Mouse (Mus musculus) heart, embryonic 13.5 days (tissue): ENCODE results near the gene Cldn19. TPM values are rescaled to one million over a fixed set of nuclear protein-coding genes. Genes with fewer than 3 reads are reported as not detected.

ENCODE experiments used
- ATAC-seq: fragments of 200-750 bp; cut with Nextera tagmentation; 2 replicates; pipeline ENCODE4 v1.8.0; 2017; ENCODE audit warnings: moderate TSS enrichment; ENCODE audit not compliant: insufficient number of reproducible peaks, low FRiP score, low TSS enrichment; ENCODE audit errors: extremely low read depth
- H3K27ac ChIP-seq: fragments of 300-500 bp; sonication (generic); replicated peaks from 2 replicates; pipeline ENCODE4 v1.5.1; 2015; ENCODE audit warnings: moderate library complexity, mild to moderate bottlenecking, inconsistent platforms
- H3K27me3 ChIP-seq: fragments of 300-500 bp; sonication (generic); replicated peaks from 2 replicates; pipeline ENCODE4 v1.6.1; 2015; ENCODE audit warnings: mild to moderate bottlenecking, inconsistent platforms
- H3K36me3 ChIP-seq: fragments of 300-500 bp; sonication (generic); 2 replicates; pipeline ENCODE4 v1.6.1; 2015; ENCODE audit warnings: mild to moderate bottlenecking, inconsistent platforms
- H3K4me1 ChIP-seq: fragments of 300-500 bp; sonication (generic); 2 replicates; pipeline ENCODE4 v1.6.1; 2015; ENCODE audit warnings: inconsistent platforms
- H3K4me2 ChIP-seq: fragments of 300-500 bp; sonication (generic); 2 replicates; pipeline ENCODE4 v1.6.1; 2015; ENCODE audit warnings: inconsistent platforms, mild to moderate bottlenecking, moderate library complexity
- H3K4me3 ChIP-seq: fragments of 300-500 bp; sonication (generic); 2 replicates; pipeline ENCODE4 v1.5.1; 2015; ENCODE audit warnings: moderate library complexity, mild to moderate bottlenecking, inconsistent platforms
- H3K9ac ChIP-seq: fragments of 300-500 bp; sonication (generic); 2 replicates; pipeline ENCODE4 v1.6.1; 2015; ENCODE audit warnings: inconsistent platforms, mild to moderate bottlenecking, moderate library complexity
- H3K9me3 ChIP-seq: fragments of 300-500 bp; sonication (generic); 2 replicates; pipeline ENCODE4 v1.6.1; 2016; ENCODE audit warnings: inconsistent platforms
- WGBS: fragments of 180-500 bp; shearing (Covaris S2); methylation state at CpG from one replicate; pipeline ENCODE4 v1.1.7; 2015; ENCODE audit warnings: mixed read lengths; 5-methylcytosine and 5-hydroxymethylcytosine counted together
- polyA plus RNA-seq: library from polyadenylated mRNA; unstranded; fragments of >200 nt; fragmentation: Nextera tagmentation; extraction: Ambion mirVana; gene quantifications from 2 replicates; pipeline ENCODE4 v1.2.1, GENCODE M21; 2015

Cldn19 gene
- polyA plus RNA-seq, 1 experiment from 2014 or later = not detected

DNA sequence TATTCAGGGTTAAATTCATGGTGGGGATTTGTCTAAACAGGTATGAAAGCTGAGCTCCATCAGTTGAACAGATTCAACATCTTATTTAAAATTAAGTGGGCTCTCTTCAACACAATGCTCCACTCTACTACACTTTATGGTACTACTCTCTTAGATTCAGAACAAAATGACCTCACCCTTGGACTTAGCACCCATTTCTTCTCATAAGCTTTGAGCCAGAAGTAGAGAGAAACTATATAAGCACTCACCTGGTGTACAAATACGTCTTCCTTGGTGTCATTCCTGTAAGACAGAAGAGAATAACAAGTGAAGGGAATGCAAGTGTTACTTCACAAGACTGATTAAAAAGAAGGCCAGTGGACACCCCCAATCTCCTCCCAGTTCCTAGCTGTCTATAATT lies 29.6 kb downstream of the Cldn19 start:
- Histone ChIP-seq H3K27me3 (no peaks in the 10 kb centered on the region), H3K36me3 (peaks cover 78% of the 10 kb centered on the region), H3K9ac (no peak overlapping the region), H3K27ac (no peak overlapping the region), H3K4me2 (no peak overlapping the region), H3K9me3 (no peaks in the 10 kb centered on the region), H3K4me1 (peaks cover 34% of the 10 kb centered on the region), H3K4me3 (no peak overlapping the region)
- ATAC-seq = no peak
- 83% methylated on average over 1 of the region's 1 CpGs for WGBS

DNA sequence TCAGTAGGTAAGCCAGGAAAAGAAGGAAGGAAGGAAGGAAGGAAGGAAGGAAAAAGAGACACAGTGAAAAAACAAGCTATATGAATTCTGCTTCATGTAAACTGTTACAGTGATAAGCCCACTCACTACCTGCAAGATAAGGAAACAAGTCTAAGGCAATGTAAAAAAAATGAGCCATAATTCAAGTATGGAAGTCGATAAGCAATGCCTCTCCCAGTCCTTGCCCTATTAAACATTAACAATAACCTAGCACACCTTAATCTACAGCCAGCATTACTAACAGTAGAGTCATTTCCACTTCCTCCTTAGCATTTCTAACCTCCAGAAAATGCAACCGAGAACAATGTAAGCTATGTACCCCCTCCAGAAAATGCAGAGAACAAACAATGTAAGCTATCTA lies 30.1 kb downstream of the Cldn19 start:
- H3K36me3 ChIP-seq = peaks cover 76% of the 10 kb centered on the region
- no peak for ATAC-seq
- H3K4me2 ChIP-seq = no peak overlapping the region
- no peak overlapping the region for H3K27ac ChIP-seq
- 67% methylated on average over 2 of the region's 2 CpGs for WGBS
- no peaks in the 10 kb centered on the region for H3K27me3 ChIP-seq
- H3K9ac ChIP-seq = no peak overlapping the region
- H3K4me1 ChIP-seq = peaks cover 38% of the 10 kb centered on the region
- no peaks in the 10 kb centered on the region for H3K9me3 ChIP-seq
- no peak overlapping the region for H3K4me3 ChIP-seq

DNA sequence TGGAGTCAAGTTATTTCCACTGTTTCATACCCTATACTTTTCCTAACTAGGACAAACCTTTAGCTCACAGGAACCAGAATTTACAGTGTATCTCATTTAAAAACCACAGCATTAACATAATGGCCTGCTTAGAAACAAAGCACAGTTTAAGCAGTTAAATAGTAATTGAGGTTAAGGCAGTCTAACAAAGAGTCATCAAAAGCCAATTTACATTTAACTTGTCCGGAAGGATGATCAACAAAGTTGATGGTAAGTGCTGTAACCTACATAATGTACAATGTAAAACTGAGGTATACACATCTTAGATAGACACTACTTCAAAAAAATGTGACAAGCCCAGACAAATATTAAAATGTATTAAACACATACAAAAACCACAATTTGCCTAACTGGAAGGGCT lies 36.7 kb downstream of the Cldn19 start:
- ATAC-seq = no peak
- no peak overlapping the region for H3K27ac ChIP-seq
- peaks cover 31% of the 10 kb centered on the region for H3K36me3 ChIP-seq
- peak overlapping the region; percentile 98 for H3K9ac ChIP-seq
- H3K4me3 ChIP-seq = peak overlapping the region; percentile 96
- H3K27me3 ChIP-seq = no peaks in the 10 kb centered on the region
- 82% methylated on average over 1 of the region's 1 CpGs for WGBS
- peak overlapping the region; percentile 91 for H3K4me2 ChIP-seq
- H3K4me1 ChIP-seq = peaks cover 56% of the 10 kb centered on the region
- no peaks in the 10 kb centered on the region for H3K9me3 ChIP-seq

- H3K4me2 ChIP-seq = peak overlapping the region; percentile 91
- no peaks in the 10 kb centered on the region for H3K27me3 ChIP-seq
- peaks cover 28% of the 10 kb centered on the region for H3K36me3 ChIP-seq
- WGBS = under 1% methylated on average over 24 of the region's 24 CpGs
- peak overlapping the region; percentile 96 for H3K4me3 ChIP-seq
- no peak for ATAC-seq
- H3K4me1 ChIP-seq = peaks cover 45% of the 10 kb centered on the region
- H3K9ac ChIP-seq = peak overlapping the region; percentile 98
- H3K9me3 ChIP-seq = no peaks in the 10 kb centered on the region
- peak overlapping the region; percentile 90 for H3K27ac ChIP-seq
Measured at GRCm38 (mm10) chr4:119292771-119293573, 37.8 kb downstream of the Cldn19 start.

DNA sequence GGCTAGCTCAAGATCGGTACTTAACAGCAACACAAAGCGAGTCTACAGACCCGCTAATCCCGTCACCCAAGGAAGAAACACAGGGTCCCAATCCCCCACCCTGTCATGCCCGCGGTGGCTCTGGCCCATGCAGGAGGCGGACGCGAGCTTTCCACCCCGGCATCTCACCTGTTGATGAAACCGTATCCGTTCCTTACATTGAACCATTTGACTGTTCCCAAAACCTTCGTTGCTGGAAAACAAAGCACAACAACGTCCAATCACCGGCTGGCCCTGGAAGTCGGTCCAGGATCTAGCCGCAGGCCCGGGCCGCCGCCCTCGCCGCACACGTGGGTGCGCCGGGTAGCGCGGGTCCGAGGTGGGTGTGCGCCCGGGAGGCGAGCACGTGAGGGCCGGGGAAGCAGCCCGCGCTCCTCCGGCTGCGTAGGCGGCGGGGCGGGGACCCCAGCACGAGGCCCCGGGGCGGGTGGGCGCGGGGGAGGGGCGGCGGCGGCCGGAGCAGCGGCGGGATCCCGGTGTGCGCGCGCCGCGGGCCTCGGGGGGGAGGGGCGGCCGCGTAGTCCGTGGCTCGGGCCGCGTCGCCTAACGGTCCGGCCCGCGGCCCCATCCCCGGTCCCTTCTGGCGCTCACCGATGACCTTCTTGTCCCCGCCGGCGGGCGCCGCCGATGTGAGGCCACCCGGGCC lies 38.5 kb downstream of the Cldn19 start:
- WGBS = under 1% methylated on average over 47 of the region's 80 CpGs
- peak; percentile 35 for ATAC-seq
- H3K9ac ChIP-seq = peak overlapping the region; percentile 98
- peak overlapping the region; percentile 90 for H3K27ac ChIP-seq
- H3K4me2 ChIP-seq = peak overlapping the region; percentile 91
- H3K27me3 ChIP-seq = no peaks in the 10 kb centered on the region
- peaks cover 24% of the 10 kb centered on the region for H3K36me3 ChIP-seq
- no peaks in the 10 kb centered on the region for H3K9me3 ChIP-seq
- peaks cover 40% of the 10 kb centered on the region for H3K4me1 ChIP-seq
- peak overlapping the region; percentile 96 for H3K4me3 ChIP-seq

DNA sequence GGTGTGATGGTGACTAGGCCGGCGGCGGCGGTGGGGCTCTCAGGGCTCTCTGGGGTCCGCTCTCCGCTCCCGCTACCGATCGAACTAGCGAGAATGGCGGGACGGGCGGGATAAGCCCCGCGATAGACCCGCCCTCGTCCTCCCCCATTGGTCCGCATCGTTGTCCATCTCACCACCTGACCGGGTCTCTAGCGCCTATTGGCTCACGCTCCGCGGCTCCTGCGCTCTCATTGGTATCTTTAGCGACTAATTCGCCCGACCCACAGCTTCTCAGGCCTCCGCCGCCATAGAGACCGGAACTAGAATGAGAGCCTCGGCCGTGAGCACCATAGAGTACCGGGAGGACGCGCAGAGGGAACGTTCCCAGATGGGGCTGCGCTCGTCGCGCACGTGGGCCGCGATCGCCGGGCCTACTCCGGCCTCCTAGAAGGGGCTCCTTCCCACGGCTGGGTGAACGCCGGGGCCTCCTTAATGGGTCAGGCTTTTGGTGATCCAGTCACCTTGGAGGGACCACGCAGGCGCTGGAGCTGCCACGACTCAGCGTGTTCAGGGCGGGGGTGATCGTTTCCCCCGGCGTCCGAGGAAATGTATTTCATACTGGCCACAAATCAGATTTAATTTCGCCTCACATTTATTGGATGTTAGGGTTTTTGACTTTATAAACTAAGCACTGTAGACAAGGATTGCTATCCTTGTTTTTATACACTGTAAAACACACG lies 39.4 kb downstream of the Cldn19 start, which contains the start of gene Ybx1:
Ybx1 (minus strand) TSS at position 190 of the 719 bp plus-strand sequence.
- Histone ChIP-seq H3K9ac (peak within 1 kb of the TSS; percentile 98), H3K4me3 (peak within 1 kb of the TSS; percentile 96), H3K27ac (peak within 1 kb of the TSS; percentile 90), H3K27me3 (no peaks in the 10 kb centered on the region), H3K36me3 (peaks cover 18% of the 10 kb centered on the region), H3K4me2 (peak within 1 kb of the TSS; percentile 91), H3K9me3 (no peaks in the 10 kb centered on the region), H3K4me1 (peaks cover 39% of the 10 kb centered on the region)
- peak; percentile 98 for ATAC-seq
- under 1% methylated on average over 61 of the region's 61 CpGs for WGBS

- H3K27ac ChIP-seq = peak overlapping the region; percentile 87
- WGBS = 9% methylated on average over 6 of the region's 6 CpGs
Measured at GRCm38 (mm10) chr4:119295134-119295453, 39.9 kb downstream of the Cldn19 start.

GRCm38 (mm10) chr4:119297361-119297760 lies 42.1 kb downstream of the Cldn19 start:
- 64% methylated on average over 2 of the region's 2 CpGs for WGBS
- Histone ChIP-seq H3K4me1 (peaks cover 13% of the 10 kb centered on the region), H3K9me3 (no peaks in the 10 kb centered on the region), H3K4me3 (no peak overlapping the region), H3K27ac (no peak overlapping the region), H3K36me3 (no peaks in the 10 kb centered on the region; the same call in 1 of the 2 replicates), H3K9ac (no peak overlapping the region), H3K27me3 (no peaks in the 10 kb centered on the region), H3K4me2 (no peak overlapping the region)
- ATAC-seq = no peak

More at GRCm38 (mm10) chr4:119295134-119295453, 39.9 kb downstream of the Cldn19 start:
- Histone ChIP-seq H3K9ac (peak overlapping the region; percentile 98), H3K4me3 (peak overlapping the region; percentile 96), H3K4me1 (peaks cover 34% of the 10 kb centered on the region), H3K9me3 (no peaks in the 10 kb centered on the region), H3K36me3 (peaks cover 14% of the 10 kb centered on the region), H3K4me2 (peak overlapping the region; percentile 91), H3K27me3 (no peaks in the 10 kb centered on the region)
- no peak for ATAC-seq

- H3K4me2 ChIP-seq = no peak overlapping the region
- no peak overlapping the region for H3K4me3 ChIP-seq
- ATAC-seq = no peak
- no peaks in the 10 kb centered on the region for H3K27me3 ChIP-seq
- no peaks in the 10 kb centered on the region for H3K9me3 ChIP-seq
- H3K36me3 ChIP-seq = peaks cover 5% of the 10 kb centered on the region; the same call in 1 of the 2 replicates
- H3K27ac ChIP-seq = no peak overlapping the region
- WGBS = 85% methylated on average over 3 of the region's 3 CpGs
- H3K9ac ChIP-seq = no peak overlapping the region
- no peaks in the 10 kb centered on the region; the same call in 1 of the 2 replicates for H3K4me1 ChIP-seq
Measured at GRCm38 (mm10) chr4:119300761-119301160, 45.5 kb downstream of the Cldn19 start.

- H3K4me3 ChIP-seq = no peak overlapping the region
- WGBS = 72% methylated on average over 3 of the region's 3 CpGs
- H3K4me2 ChIP-seq = no peak overlapping the region
- no peaks in the 10 kb centered on the region for H3K9me3 ChIP-seq
- no peak overlapping the region for H3K9ac ChIP-seq
- no peak overlapping the region for H3K27ac ChIP-seq
- H3K27me3 ChIP-seq = no peaks in the 10 kb centered on the region
- no peak for ATAC-seq
- no peaks in the 10 kb centered on the region for H3K4me1 ChIP-seq
- H3K36me3 ChIP-seq = peaks cover 13% of the 10 kb centered on the region
Measured at GRCm38 (mm10) chr4:119301777-119302176, 46.6 kb downstream of the Cldn19 start.

DNA sequence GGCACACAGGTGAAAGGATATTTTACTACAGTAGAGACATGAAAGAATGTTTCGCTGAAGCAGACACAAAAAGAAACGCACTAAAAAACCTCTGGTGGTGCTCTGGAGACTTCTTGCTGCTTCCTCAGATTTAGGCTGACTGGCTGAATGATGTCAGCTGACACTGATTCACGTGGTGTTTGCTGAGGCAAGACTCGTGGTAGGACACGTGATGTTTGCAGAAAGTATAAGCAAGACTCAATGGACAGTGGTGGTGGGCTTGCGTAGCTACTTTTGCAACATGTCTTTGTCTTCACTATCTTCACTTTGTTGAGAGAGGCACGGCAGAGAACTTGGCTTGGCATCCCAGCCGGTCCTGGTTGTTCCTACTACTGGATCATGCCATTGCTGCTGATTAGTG lies 48.1 kb downstream of the Cldn19 start:
- ATAC-seq = no peak
- no peak overlapping the region for H3K4me3 ChIP-seq
- H3K9me3 ChIP-seq = no peaks in the 10 kb centered on the region
- 86% methylated on average over 8 of the region's 8 CpGs for WGBS
- no peak overlapping the region for H3K9ac ChIP-seq
- H3K4me2 ChIP-seq = no peak overlapping the region
- no peaks in the 10 kb centered on the region for H3K4me1 ChIP-seq
- no peaks in the 10 kb centered on the region for H3K27me3 ChIP-seq
- H3K27ac ChIP-seq = no peak overlapping the region
- peaks cover 28% of the 10 kb centered on the region for H3K36me3 ChIP-seq
